8 mouse cellular contexts compared by ENCODE assay signal in the genomic region with DNA sequence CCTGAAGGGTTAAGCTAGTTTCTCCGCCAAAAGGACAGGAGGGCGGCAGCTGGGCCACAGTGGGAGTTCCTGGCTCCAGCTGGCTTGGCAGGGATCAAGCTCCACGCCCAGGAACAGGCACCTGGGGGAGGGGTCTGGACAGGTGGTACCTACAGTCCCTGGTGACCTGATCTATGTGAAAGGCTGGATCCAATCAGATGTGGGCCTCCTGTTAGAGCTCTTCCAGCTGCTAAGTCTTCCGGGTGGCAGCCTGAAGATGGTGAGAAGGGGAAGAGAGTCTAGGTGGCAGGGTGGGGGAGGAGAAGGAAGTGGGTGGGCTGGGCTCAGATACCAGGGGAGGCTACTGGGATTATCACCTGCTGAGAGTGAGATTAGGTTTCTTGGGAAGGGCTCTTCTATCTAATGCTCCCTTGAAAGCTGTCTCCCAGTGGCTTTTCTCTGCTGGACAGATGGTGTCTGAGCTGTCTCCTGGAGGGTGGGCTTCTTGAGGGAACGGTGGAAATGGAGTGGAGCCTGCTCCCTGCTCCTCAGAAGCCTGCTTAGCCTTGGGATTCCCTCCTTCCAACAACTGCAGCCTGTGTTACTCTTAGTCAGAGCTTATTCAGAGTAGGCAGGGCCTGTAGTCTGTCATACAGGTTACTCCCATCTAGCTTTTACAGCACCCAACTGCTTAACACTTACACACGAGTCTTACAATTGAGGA. TPM values are rescaled to one million over a fixed set of nuclear protein-coding genes. Genes with fewer than 3 reads are reported as not detected.
DNase-seq lines count a peak whose midpoint lies in the region; ATAC-seq and TF ChIP-seq lines count a peak whose summit lies in the region.

No protein-coding gene starts in this region.

- H3K4me1 ChIP-seq in lung, embryonic 16.5 days (replicated peaks; ENCODE audit: control insufficient read depth, insufficient read depth, low read length), result peaks cover 24% of the 10 kb centered on the region
- H3K4me1 ChIP-seq in embryonic facial prominence, embryonic 10.5 days, result peaks cover 23% of the 10 kb centered on the region
- H3K4me1 ChIP-seq in intestine, embryonic 15.5 days (replicated peaks), result peaks cover 17% of the 10 kb centered on the region
- H3K4me1 ChIP-seq in liver, postnatal 0 days (ENCODE audit: insufficient read depth), result peaks cover 64% of the 10 kb centered on the region

- H3K36me3 ChIP-seq in lung, embryonic 16.5 days (ENCODE audit: control insufficient read depth, insufficient read depth, low read length), result no peaks in the 10 kb centered on the region; the same call in 1 of the 2 replicates
- peaks cover 15% of the 10 kb centered on the region; the same call in 1 of the 2 replicates for H3K36me3 ChIP-seq in embryonic facial prominence, embryonic 10.5 days (replicated peaks)
- no peaks in the 10 kb centered on the region for H3K36me3 ChIP-seq in intestine, embryonic 15.5 days
- peaks cover 8% of the 10 kb centered on the region for H3K36me3 ChIP-seq in liver, postnatal 0 days (replicated peaks; ENCODE audit: insufficient read depth, low read length)

- TF ChIP-seq CTCF in liver, postnatal 0 days (IDR thresholded peaks at IDR 0.05; ENCODE audit: low read depth), result no peak

- peak; percentile 80 for ATAC-seq in lung, embryonic 16.5 days (ENCODE audit: low read depth)
- peak; percentile 79 for ATAC-seq in intestine, embryonic 15.5 days
- peak; percentile 60 for ATAC-seq in liver, postnatal 0 days

- H3K4me3 ChIP-seq in lung, embryonic 16.5 days (ENCODE audit: low read length), result no peak overlapping the region
- peak overlapping the region; percentile 3; the same call in 1 of the 2 replicates for H3K4me3 ChIP-seq in embryonic facial prominence, embryonic 10.5 days
- no peak overlapping the region for H3K4me3 ChIP-seq in intestine, embryonic 15.5 days (replicated peaks)
- H3K4me3 ChIP-seq in liver, postnatal 0 days (ENCODE audit: low read depth, low read length), result 0 out of 2 replicates have a peak overlapping the region, but pooled peaks have one; percentile 2

- peak; percentile 39; the same call in 1 of the 2 replicates for TF ChIP-seq EP300 in liver, postnatal 0 days (IDR thresholded peaks at IDR 0.05; ENCODE audit: low read depth)

- 0 out of 2 replicates have a peak overlapping the region, but pooled peaks have one; percentile 6 for H3K4me2 ChIP-seq in lung, embryonic 16.5 days (ENCODE audit: low read depth, low read length)
- H3K4me2 ChIP-seq in intestine, embryonic 15.5 days (replicated peaks), result no peak overlapping the region
- peak overlapping the region; percentile 19 for H3K4me2 ChIP-seq in liver, postnatal 0 days (ENCODE audit: low read depth, low read length)

- H3K9ac ChIP-seq in lung, embryonic 16.5 days (ENCODE audit: low read length), result no peak overlapping the region
- H3K9ac ChIP-seq in intestine, embryonic 15.5 days, result no peak overlapping the region
- peak overlapping the region; percentile 32 for H3K9ac ChIP-seq in liver, postnatal 0 days (replicated peaks)

- WGBS in lung, embryonic 16.5 days, result 8% methylated on average over 6 of the region's 6 CpGs
- WGBS in embryonic facial prominence, embryonic 10.5 days, result 8% methylated on average over 6 of the region's 6 CpGs
- 4% methylated on average over 6 of the region's 6 CpGs for WGBS in intestine, embryonic 15.5 days
- WGBS in liver, postnatal 0 days (ENCODE audit: insufficient replicate concordance), result 14% methylated on average over 6 of the region's 6 CpGs

- H3K9me3 ChIP-seq in lung, embryonic 16.5 days (ENCODE audit: control insufficient read depth, low read length), result no peaks in the 10 kb centered on the region
- no peaks in the 10 kb centered on the region for H3K9me3 ChIP-seq in embryonic facial prominence, embryonic 10.5 days
- H3K9me3 ChIP-seq in intestine, embryonic 15.5 days, result no peaks in the 10 kb centered on the region
- no peaks in the 10 kb centered on the region for H3K9me3 ChIP-seq in liver, postnatal 0 days (ENCODE audit: low read length)

- no peak for DNase-seq in lung, postnatal 25 days (ENCODE audit: low spot score)
- DNase-seq in embryonic facial prominence, embryonic 10.5 days (ENCODE audit: low spot score), result peak; percentile 61
- peak; percentile 71 for DNase-seq in liver, postnatal 0 days
- peak; percentile 71 for DNase-seq in thymus, postnatal 14 days
- DNase-seq in adrenal gland, postnatal 10 days, result no peak
- no peak for DNase-seq in right cerebral cortex, postnatal 4 days

- peak overlapping the region; percentile 84 for H3K27ac ChIP-seq in lung, embryonic 16.5 days (ENCODE audit: low read length)
- H3K27ac ChIP-seq in embryonic facial prominence, embryonic 10.5 days (replicated peaks), result peak overlapping the region; percentile 69
- peak overlapping the region; percentile 76 for H3K27ac ChIP-seq in intestine, embryonic 15.5 days
- peak overlapping the region; percentile 93 for H3K27ac ChIP-seq in liver, postnatal 0 days (ENCODE audit: low read depth)

- H3K27me3 ChIP-seq in lung, embryonic 16.5 days (ENCODE audit: control insufficient read depth, insufficient read depth, low read depth, low read length), result no peaks in the 10 kb centered on the region
- no peaks in the 10 kb centered on the region for H3K27me3 ChIP-seq in embryonic facial prominence, embryonic 10.5 days (replicated peaks; ENCODE audit: low read depth, poor library complexity, severe bottlenecking)
- no peaks in the 10 kb centered on the region for H3K27me3 ChIP-seq in intestine, embryonic 15.5 days (replicated peaks)
- no peaks in the 10 kb centered on the region for H3K27me3 ChIP-seq in liver, postnatal 0 days (ENCODE audit: insufficient read depth, low read length)

RNA-seq across cellular contexts. Expression of a gene that starts 27.0 kb away (rescaled TPM):
- 120 and 121 TPM in 2 replicates for polyA plus RNA-seq in lung, embryonic 16.5 days (2015; fragmentation: Nextera tagmentation; extraction: Ambion mirVana)
- polyA plus RNA-seq in embryonic facial prominence, embryonic 10.5 days (2016; fragmentation: Nextera tagmentation; extraction: Ambion mirVana), result 102 and 106 TPM in 2 replicates
- polyA plus RNA-seq in intestine, embryonic 15.5 days (2015; fragmentation: Nextera tagmentation; extraction: Ambion mirVana), result 61.9 and 64.0 TPM in 2 replicates
- polyA plus RNA-seq in liver, postnatal 0 days (2015; fragmentation: Nextera tagmentation; extraction: Ambion mirVana), result 84.2 and 84.4 TPM in 2 replicates
- total RNA-seq in adrenal gland, postnatal 10 days (2021), result 10 to 100 TPM; 49.3 to 56.2 TPM

RNA-seq across cellular contexts. Expression of a gene that starts 43.2 kb away (rescaled TPM):
- polyA plus RNA-seq in lung, embryonic 16.5 days (2015; fragmentation: Nextera tagmentation; extraction: Ambion mirVana), result 85.8 and 101 TPM in 2 replicates
- 144 and 151 TPM in 2 replicates for polyA plus RNA-seq in embryonic facial prominence, embryonic 10.5 days (2016; fragmentation: Nextera tagmentation; extraction: Ambion mirVana)
- 60.1 and 67.6 TPM in 2 replicates for polyA plus RNA-seq in intestine, embryonic 15.5 days (2015; fragmentation: Nextera tagmentation; extraction: Ambion mirVana)
- 20.7 and 25.8 TPM in 2 replicates for polyA plus RNA-seq in liver, postnatal 0 days (2015; fragmentation: Nextera tagmentation; extraction: Ambion mirVana)
- total RNA-seq in adrenal gland, postnatal 10 days (2021), result 10 to 100 TPM; 18.4 to 21.4 TPM

RNA-seq across cellular contexts. Expression of a gene that starts 50.6 kb away (rescaled TPM):
- 99.6 and 104 TPM in 2 replicates for polyA plus RNA-seq in lung, embryonic 16.5 days (2015; fragmentation: Nextera tagmentation; extraction: Ambion mirVana)
- 9.9 and 10.1 TPM in 2 replicates for polyA plus RNA-seq in embryonic facial prominence, embryonic 10.5 days (2016; fragmentation: Nextera tagmentation; extraction: Ambion mirVana)
- 12.2 and 14.2 TPM in 2 replicates for polyA plus RNA-seq in intestine, embryonic 15.5 days (2015; fragmentation: Nextera tagmentation; extraction: Ambion mirVana)
- polyA plus RNA-seq in liver, postnatal 0 days (2015; fragmentation: Nextera tagmentation; extraction: Ambion mirVana), result 0.56 and 1.0 TPM in 2 replicates
- 1 to 10 TPM; 8.0 to 8.3 TPM for total RNA-seq in adrenal gland, postnatal 10 days (2021)

Comparison
In these comparisons a context has a peak if more than half of its experiments do, and no peak if none do; other contexts are left out.
1. H3K4me3 ChIP-seq: peak in embryonic facial prominence, embryonic 10.5 days (single experiment) and liver, postnatal 0 days (single experiment); none in lung, embryonic 16.5 days (single experiment) and intestine, embryonic 15.5 days (single experiment).
2. DNase-seq: peak in embryonic facial prominence, embryonic 10.5 days (single experiment), liver, postnatal 0 days (single experiment) and thymus, postnatal 14 days (single experiment); none in lung, postnatal 25 days (single experiment), adrenal gland, postnatal 10 days (single experiment) and right cerebral cortex, postnatal 4 days (single experiment).
3. Peak in every context shown above with its lines, with median percentiles within 50 percentile points of each other: ATAC-seq and H3K27ac ChIP-seq.